Mouse (Mus musculus): Measurements from ENCODE around the gene Rhox12.
A peak's percentile ranks its signal among the peaks of the same experiment; 100 is the strongest.

Gene Rhox12

DNA sequence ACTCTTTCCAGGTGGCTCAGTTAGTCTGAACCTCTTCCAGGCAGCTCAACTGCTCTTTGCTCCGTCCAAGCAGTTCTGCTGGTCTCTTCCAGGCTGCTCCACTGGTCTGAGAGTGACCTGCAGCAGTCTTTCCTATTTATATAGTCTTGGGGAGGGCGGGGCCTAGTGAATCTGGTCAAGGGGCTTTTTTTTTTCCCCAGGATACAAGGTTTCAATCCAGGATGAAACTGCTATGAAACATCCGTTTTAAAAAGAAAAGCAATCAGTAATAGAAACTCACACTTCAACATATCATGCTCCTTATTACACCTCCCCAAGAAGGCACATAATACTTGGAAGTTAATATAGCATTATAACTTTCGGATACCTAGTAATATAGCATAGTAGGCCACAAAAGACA is at the start of gene Rhox12:
Gene Rhox12 (minus strand): TSS at position 101 of the 400 bp plus-strand sequence.
- DNase-seq (ENCODE audit: low read depth, low spot score): no peak

DNA sequence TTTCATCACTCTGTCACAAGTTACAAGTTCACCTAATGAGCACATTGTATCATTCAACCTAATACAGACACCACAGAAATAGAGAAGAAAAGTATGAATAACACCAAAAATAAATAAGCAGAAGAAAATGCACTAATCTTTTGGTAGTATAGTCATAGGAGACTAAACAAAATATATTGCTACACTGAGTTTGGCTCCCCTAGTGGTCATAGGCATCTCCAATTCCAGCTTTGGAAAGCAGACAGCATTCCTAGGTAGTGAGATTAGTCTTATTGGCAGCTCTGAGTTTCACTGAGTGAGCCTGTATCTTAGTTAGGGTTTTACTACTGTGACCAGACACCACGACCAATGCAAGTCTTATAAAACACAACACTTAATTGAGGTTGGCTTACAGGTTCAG is 48.4 kb upstream of the Rhox12 start:
- no peak for DNase-seq (ENCODE audit: low read depth, low spot score)

DNA sequence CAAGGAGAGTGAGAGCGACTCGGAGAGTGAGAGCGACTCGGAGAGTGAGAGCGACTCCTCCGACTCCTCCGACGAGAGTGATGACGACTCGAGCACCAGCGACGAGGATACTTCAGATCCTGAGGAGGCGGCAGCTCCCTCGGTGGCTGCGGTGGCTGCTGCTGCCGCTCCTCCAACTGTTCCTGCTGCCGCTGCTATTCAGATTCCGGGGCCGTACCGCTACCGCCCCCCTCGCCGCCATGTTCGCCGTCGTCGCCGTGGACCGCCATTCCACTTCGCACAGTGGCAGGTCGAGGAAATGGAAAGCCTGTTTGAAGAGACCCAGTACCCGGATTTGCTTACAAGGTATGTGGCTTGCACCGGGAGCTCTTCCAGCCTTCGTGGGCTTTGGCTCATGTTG is 10.8 kb upstream of the Rhox12 start:
- no peak for DNase-seq (ENCODE audit: low read depth, low spot score)

DNA sequence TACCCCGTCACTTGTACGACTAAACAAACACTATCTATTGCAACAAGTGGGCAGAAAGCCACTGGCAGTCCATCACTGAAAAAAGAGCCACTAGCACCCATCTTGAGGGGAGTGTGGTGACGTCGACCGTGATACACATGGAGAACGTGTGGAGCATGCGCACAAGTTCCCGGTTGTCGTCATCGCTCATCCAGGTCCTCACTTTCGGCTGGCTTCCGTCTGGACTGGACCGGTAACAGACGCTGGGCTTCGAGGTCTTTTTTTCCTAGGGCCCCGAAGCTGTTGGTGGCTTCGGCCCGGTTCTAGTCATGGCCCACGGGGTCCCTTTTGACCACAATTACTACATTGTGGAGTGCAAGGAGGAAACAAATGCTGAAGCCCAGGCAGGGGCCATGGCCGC is 10.3 kb upstream of the Rhox12 start, which contains the start of gene Rhox13:
Gene Rhox13 (plus strand): TSS at position 238 of the 400 bp plus-strand sequence.
- DNase-seq (ENCODE audit: low read depth, low spot score): no peak

DNA sequence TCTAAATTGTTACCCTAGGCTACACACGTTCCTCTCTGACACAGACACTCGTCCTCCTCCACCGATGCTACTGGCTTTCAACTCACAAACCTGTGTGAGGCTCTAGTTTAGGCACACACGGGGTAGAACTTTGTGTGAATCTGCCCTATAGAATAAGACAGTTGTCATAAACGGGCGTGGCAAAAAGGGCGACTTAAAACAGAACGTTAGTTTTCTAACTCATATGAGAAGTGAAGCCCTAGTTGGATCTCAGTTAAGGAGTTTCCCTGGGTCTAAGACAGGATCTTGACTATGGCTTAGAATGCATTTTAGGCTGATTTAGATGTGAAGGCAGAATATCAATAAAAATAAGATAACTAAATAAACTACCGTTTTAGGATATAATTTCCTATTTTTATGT is 25.7 kb downstream of the Rhox12 start, which contains the start of gene Rhox11:
Gene Rhox11 (minus strand): TSS at position 101 of the 400 bp plus-strand sequence.
- DNase-seq (ENCODE audit: low read depth, low spot score): no peak

DNA sequence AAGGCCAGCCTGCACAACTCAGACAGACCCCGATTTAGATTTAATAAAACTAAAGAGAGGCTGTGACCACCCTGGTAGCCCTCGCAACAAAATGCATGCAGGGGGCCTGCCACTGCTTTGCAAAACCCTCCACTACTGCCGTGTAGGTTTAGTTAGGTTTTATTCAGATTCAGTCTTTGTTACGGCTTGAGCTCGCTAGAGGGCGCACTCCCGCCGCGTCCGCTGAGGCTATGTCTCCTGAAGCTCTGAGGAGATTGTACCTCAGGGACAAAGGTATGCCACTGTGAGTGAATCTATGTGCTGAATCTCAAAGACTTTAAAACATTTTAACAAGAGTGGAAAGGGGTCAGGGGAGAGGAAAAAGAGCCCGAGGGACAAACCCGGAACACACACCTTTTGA is 26.5 kb downstream of the Rhox12 start:
- DNase-seq (ENCODE audit: low read depth, low spot score): peak; percentile 49

DNA sequence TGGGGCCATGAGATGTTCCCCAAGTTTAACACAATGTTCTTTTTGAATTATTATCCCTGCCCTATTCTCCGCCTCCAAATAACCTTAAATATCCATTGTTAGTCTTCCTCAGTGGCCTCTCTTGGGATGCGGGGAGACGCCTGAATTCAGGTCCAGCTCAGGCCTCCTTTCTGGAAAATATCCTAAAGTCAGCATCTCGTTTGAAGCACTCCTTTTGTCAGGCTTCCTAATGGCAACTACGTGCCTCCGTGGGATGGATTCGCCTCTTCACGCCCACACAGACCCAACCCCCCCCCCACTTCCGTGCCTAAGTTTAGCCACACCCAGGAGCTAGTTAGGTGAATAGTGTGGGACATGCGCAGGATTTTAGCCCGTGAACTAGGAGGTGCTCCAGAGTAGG is 44.5 kb downstream of the Rhox12 start, which contains the start of gene Rhox10:
Gene Rhox10 (plus strand): TSS at position 301 of the 400 bp plus-strand sequence.
- DNase-seq (ENCODE audit: low read depth, low spot score): no peak

DNA sequence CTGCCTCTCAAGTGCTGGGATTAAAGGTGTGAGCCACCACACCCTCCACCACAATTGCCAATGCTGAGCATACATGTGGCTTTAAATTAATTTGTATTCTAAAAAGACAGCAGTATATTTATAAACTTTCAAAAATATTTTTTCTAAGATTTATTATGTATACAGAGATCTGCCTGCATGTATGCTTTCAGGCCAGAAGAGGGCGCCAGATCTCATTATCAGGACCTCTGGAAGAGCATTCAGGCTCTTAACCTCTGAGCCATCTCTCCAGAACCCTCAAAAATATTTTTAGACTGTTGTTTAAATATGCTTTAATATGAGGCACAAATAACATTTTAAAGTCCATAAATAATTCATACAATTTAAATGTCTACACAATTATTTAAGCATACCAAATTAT is 49.2 kb downstream of the Rhox12 start:
- peak; percentile 39 for DNase-seq (ENCODE audit: low read depth, low spot score)

All from CD4-positive, CD25-positive, alpha-beta regulatory T cell, adult 2 months (primary cell).